Mouse (Mus musculus): ENCODE measurements around the gene Prss57. TPM values are rescaled to one million over a fixed set of nuclear protein-coding genes. Genes with fewer than 3 reads are reported as not detected.

Gene Prss57
- total and polyA plus RNA-seq, 3 experiments = 0.50 to 0.70 TPM; not detected in 1

- H3K9me3 ChIP-seq (replicated peaks; ENCODE audit: insufficient read depth, low read length) = no peaks in the 10 kb centered on the region
- H3K4me3 ChIP-seq (ENCODE audit: control insufficient read depth in 1 of 2, insufficient read depth in 1 of 2, low read depth in 2 of 2, low read length in 2 of 2) = peak within 1 kb of the TSS; percentile 82 to 91
- no peaks in the 10 kb centered on the region for H3K27me3 ChIP-seq (ENCODE audit: control insufficient read depth in 1 of 2, insufficient read depth in 2 of 2, low read length in 2 of 2)
- H3K36me3 ChIP-seq (ENCODE audit: control insufficient read depth in 1 of 2, insufficient read depth in 2 of 2, low read length in 2 of 2) = peaks cover 0 to 6% of the 10 kb centered on the region in 2 experiments; a peak in 3 of 4 replicates
- TF ChIP-seq MYC (IDR thresholded peaks at IDR 0.05; ENCODE audit: low read depth, low read length) (peak; percentile 61), USF1 (IDR thresholded peaks at IDR 0.05; ENCODE audit: low read depth, low read length) (peak; percentile 40; the same call in 1 of the 2 replicates), POLR2AphosphoS2 (IDR thresholded peaks at IDR 0.05; ENCODE audit: low read length) (0 out of 2 replicates have a peak, but pooled peaks have one; percentile 42), UBTF (IDR thresholded peaks at IDR 0.05; ENCODE audit: borderline replicate concordance, insufficient read depth, low read depth, low read length) (no peak), SMC3 (IDR thresholded peaks at IDR 0.05; ENCODE audit: low read depth, low read length) (no peak), MYB (IDR thresholded peaks at IDR 0.05; ENCODE audit: low read depth, low read length) (0 out of 2 replicates have a peak, but pooled peaks have one; percentile 22), SIN3A (IDR thresholded peaks at IDR 0.05; ENCODE audit: low read length) (peak; percentile 82), ZC3H11A (IDR thresholded peaks at IDR 0.05; ENCODE audit: low read depth, low read length) (no peak), NELFE (IDR thresholded peaks at IDR 0.05; ENCODE audit: low read depth, low read length) (peak; percentile 79), MEF2A (IDR thresholded peaks at IDR 0.05; ENCODE audit: extremely low read depth, insufficient replicate concordance, low read depth, low read length, poor library complexity, severe bottlenecking) (no peak), MAX (IDR thresholded peaks at IDR 0.05; ENCODE audit: low read length) (peak; percentile 32; the same call in 1 of the 2 replicates), MXI1 (IDR thresholded peaks at IDR 0.05; ENCODE audit: low read depth, low read length) (peak; percentile 77; the same call in 1 of the 2 replicates), HCFC1 (IDR thresholded peaks at IDR 0.05; ENCODE audit: low read depth, low read length) (peak; percentile 98), JUND (IDR thresholded peaks at IDR 0.05; ENCODE audit: low read depth, low read length) (no peak), KAT2A (conservative IDR thresholded peaks at IDR 0.05; ENCODE audit: low read depth, low read length) (peak; percentile 95), CHD1 (IDR thresholded peaks at IDR 0.05; ENCODE audit: low read depth, low read length) (no peak), ZNF384 (IDR thresholded peaks at IDR 0.05; ENCODE audit: low read depth, low read length) (peak; percentile 96), NRF1 (IDR thresholded peaks at IDR 0.05; ENCODE audit: insufficient read depth, low read depth, low read length, poor library complexity, severe bottlenecking) (peak; percentile 97), ELF1 (IDR thresholded peaks at IDR 0.05; ENCODE audit: low read depth, low read length) (peak; percentile 98), MAFK (IDR thresholded peaks at IDR 0.05; ENCODE audit: borderline replicate concordance, low read depth, low read length) (no peak), TBP (IDR thresholded peaks at IDR 0.05; ENCODE audit: low read depth, low read length) (0 out of 2 replicates have a peak, but pooled peaks have one; percentile 34), ZMIZ1 (IDR thresholded peaks at IDR 0.05; ENCODE audit: low read depth, low read length) (no peak), POLR2A (IDR thresholded peaks at IDR 0.05; ENCODE audit: control insufficient read depth in 1 of 2, insufficient read depth in 1 of 2, low read depth in 1 of 2, low read length in 2 of 2, poor library complexity in 1 of 2) (peak; percentile 88 to 91), TCF12 (IDR thresholded peaks at IDR 0.05; ENCODE audit: low read depth, low read length) (peak; percentile 56; the same call in 1 of the 2 replicates), ETS1 (IDR thresholded peaks at IDR 0.05; ENCODE audit: low read depth, low read length) (no peak), BHLHE40 (IDR thresholded peaks at IDR 0.05; ENCODE audit: borderline replicate concordance, low read depth, low read length) (no peak)
- H3K4me1 ChIP-seq (ENCODE audit: control insufficient read depth in 1 of 2, insufficient read depth in 2 of 2, low read length in 2 of 2) = peaks cover 0 to 10% of the 10 kb centered on the region in 2 experiments; a peak in 2 of 4 replicates
- DNase-seq (ENCODE audit: low read depth, low spot score) = peak; percentile 99
- H3K79me2 ChIP-seq (ENCODE audit: control insufficient read depth, insufficient read depth, low read length, poor library complexity) = peaks cover 9% of the 10 kb centered on the region
- peak within 1 kb of the TSS; percentile 80 for H3K9ac ChIP-seq (ENCODE audit: control insufficient read depth, low read depth, low read length, poor library complexity, severe bottlenecking)
- peak within 1 kb of the TSS; percentile 66 for H3K27ac ChIP-seq (ENCODE audit: control insufficient read depth, low read depth, low read length)
These were observed 44.6 kb downstream of the Prss57 start, which contains the start of gene Polrmt for GRCm38 (mm10) chr10:79745898-79746773. Polrmt (minus strand) TSS chr10:79746581.

Measured in MEL (cell line).